Mouse (Mus musculus) ES-Bruce4 (cell line): ENCODE data around the gene Izumo4.

Source experiments
- CTCF ChIP-seq: IDR thresholded peaks from one replicate; pipeline ENCODE4 v1.8.1; 2011; ENCODE audit warnings: low read depth, low read length
- EP300 ChIP-seq: IDR thresholded peaks from 2 replicates; pipeline ENCODE4 v1.6.1; 2011; ENCODE audit warnings: low read depth, low read length; ENCODE audit not compliant: insufficient read depth
- POLR2A ChIP-seq: IDR thresholded peaks from one replicate; pipeline ENCODE4 v1.8.1; 2011; ENCODE audit warnings: low read length; ENCODE audit not compliant: insufficient read depth

GRCm38 (mm10) chr10:80705479-80705878 is 3.5 kb downstream of the Izumo4 start:
- TF ChIP-seq CTCF, result no peak
- no peak for TF ChIP-seq POLR2A
- TF ChIP-seq EP300, result no peak
